Mouse (Mus musculus): ENCODE results near the gene Pdcd7.
"Not testable (repeated sequence)": the region's sequence is repeated elsewhere in the genome, so short reads cannot be mapped to it uniquely, and the experiment has no call there.

Gene Pdcd7

GRCm38 (mm10) chr9:65345854-65346475 is at the start of gene Pdcd7:
Gene Pdcd7, plus strand, starts transcription at chr9:65346104.
- in situ Hi-C loops (cut with MboI, MseI): no loop called here

DNA sequence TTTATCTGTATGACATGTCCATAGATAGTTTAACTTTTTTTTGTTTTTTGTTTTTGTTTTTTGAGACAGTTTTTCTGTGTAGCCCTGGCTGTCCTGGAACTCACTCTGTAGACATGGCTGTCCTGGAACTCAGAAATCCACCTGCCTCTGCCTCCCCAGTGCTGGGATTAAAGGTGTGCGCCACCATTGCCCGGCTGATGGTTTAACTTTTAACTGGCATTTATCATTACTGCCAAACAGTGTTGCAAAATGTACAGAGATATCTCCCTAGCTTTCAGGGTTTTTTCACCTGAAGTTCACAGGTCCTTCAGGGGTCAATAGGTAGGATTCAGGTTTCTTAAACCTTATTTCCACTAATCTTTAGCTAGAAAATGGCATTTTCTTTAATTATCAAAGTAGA is 48.8 kb upstream of the Pdcd7 start:
- in situ Hi-C loops (cut with MboI, MseI): no loop called here

- in situ Hi-C loops (cut with MboI, MseI): no loop called here
Measured at GRCm38 (mm10) chr9:65298761-65299160, 47.1 kb upstream of the Pdcd7 start.

- in situ Hi-C loops (cut with MboI, MseI): no loop called here
Measured at GRCm38 (mm10) chr9:65299650-65300049, 46.3 kb upstream of the Pdcd7 start.

- in situ Hi-C loops (cut with MboI, MseI): no loop called here
Measured at GRCm38 (mm10) chr9:65302327-65302983, 43.4 kb upstream of the Pdcd7 start.

DNA sequence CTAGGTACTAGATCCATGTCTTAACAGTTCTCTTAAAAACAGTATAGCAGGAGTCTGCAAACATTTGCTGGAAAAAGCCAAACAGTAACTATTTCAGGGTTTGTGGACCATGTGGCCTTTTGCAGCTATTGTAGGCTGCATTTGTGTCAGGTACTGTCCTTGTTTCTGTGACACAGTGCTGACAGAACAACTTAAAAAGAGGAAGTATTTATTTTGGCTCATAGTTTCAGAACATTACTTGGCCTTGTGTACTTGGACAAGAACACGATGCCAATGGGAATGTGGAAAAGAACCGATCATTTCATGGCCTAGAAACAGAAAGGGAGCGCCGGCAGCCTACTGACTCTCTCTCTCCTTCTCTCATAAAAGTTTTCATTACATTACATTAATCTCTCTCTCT is 42.3 kb upstream of the Pdcd7 start:
- in situ Hi-C loops (cut with MboI, MseI): no loop called here

DNA sequence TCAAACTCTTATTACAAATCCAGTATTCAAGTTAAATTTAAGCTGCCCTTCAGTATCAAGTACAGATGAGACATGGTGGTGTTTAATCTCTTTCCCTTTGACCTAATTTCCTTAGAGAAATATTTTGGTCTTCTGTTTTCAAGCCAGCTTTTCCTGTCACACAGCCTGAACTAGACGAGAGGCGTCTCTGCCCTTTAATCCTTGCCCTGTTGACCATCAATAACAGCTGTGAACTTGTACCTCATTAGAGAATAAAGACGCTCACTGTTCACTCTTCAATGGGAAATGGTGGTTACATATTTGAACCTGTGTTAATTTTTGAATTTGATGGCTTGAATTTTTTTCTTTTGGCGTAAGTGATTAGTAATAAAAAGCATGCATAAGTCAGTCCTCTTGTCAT is 41.6 kb upstream of the Pdcd7 start:
- in situ Hi-C loops (cut with MboI, MseI): no loop called here

DNA sequence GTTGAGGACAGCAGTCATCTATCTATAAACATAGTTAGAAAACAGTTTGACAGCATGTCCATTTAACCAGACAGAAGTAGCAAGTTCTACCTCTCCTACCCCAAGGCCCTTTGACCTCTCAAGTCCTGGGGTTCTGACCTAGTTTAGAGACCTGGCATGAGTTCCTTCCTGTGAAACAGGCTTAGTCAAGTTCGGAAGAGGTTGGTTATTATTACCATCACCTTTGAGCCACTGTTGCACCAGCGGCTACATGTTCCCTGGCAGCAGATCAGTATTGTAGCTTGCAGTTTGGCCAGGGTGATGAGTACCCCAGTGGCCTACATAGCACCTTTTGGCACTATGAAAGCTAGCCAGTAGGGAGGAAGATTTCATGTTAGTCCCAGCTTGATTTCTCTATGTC is 39.2 kb upstream of the Pdcd7 start:
- in situ Hi-C loops (cut with MboI, MseI): no loop called here

GRCm38 (mm10) chr9:65308011-65308410 is 37.9 kb upstream of the Pdcd7 start:
- in situ Hi-C loops (cut with MboI, MseI): no loop called here

DNA sequence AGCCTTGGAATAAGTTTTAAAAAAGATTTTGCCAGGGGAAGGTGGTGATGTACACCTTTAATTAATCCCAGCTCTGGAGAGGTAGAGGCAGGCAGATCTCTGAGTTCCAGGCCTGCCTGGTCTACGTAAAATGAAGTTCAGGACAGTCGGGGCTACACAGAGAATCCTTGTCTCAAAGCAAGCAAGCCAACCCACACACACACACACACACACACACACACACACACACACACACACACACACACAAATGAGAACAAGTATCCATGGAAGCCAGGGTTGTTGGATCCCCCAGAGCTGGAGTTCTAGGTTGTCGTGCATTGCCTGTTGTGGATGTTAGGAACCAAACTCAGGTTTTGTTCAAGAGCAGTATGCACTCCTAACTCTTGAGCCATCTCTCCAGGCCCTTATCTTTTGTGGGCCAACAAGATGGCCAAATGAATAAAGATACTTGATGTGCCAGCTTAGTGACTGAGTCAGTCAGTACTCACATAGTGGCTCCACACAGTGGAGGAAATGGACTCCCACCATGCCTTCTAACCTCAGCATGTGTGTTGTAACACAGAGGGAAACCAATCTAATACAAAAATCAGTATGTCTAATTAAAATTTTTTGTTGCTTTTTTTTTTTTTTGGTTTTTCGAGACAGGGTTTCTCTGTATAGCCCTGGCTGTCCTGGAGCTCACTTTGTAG is 33.1 kb upstream of the Pdcd7 start:
- in situ Hi-C loops (cut with MboI, MseI): no loop called here

DNA sequence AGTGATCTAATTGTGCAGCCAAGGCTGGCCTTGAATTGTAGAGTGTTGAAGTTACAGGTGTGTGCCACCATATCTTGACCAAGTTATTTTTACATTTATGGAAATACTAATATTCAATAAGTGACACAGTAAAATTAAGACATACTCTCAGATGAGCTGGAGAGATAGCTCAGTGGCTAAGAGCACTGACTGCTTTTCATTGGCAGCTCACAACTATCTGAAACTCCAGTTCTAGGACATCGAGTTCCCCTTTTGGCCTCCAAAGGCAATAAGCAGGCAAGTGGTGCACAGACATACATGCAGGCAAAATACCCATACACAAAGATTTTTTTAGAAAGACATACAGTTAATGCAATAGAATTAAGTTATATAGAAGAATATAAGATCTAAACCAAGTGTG is 32.1 kb upstream of the Pdcd7 start:
- in situ Hi-C loops (cut with MboI, MseI): no loop called here

GRCm38 (mm10) chr9:65322255-65322900 is 23.5 kb upstream of the Pdcd7 start:
- in situ Hi-C loops (cut with MboI, MseI): no loop called here

- in situ Hi-C loops (cut with MboI, MseI): no loop called here
Measured at GRCm38 (mm10) chr9:65325971-65326370, 19.9 kb upstream of the Pdcd7 start.

- in situ Hi-C loops (cut with MboI, MseI): no loop called here
Measured at GRCm38 (mm10) chr9:65327371-65327770, 18.5 kb upstream of the Pdcd7 start.

DNA sequence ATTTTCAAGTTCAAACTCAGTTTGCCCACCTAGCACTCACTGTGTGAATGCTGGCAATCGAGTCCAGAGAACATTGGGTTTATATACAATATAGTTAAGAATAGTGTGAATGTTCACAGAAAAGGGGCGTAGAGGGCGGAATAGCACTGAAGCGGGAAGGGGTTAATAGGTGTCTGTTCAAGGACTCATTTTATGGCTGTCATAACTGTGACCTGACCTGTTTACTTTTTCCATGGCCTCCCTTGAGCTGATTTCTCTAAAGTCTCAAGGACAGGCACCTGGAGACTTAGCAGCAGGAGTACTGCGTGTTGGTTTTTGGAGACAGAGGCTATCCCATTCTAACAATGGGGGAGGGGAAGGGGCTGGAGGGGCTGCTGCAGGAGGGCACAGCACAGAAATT is 11.9 kb upstream of the Pdcd7 start:
- in situ Hi-C loops (cut with MboI, MseI): no loop called here

DNA sequence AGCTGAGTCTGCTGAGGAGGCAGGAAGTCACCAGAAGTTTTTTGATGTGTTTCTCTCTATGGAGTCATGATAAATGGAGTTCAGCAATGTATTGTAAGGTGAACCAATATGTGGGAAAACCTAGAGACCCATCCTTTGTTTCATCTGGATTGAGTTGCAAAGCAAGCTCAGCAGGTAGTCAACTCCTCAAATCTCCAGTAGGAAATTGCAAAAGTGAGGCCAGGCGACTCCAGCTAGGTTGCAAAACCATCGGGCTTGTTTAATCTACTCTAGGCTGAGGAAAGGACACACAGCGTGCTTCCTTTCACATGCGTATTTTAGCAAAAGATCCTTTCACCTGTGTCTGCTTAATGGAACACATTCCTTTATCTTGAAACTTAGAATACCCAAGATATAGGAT is 6.8 kb upstream of the Pdcd7 start:
- in situ Hi-C loops (cut with MboI, MseI): no loop called here

GRCm38 (mm10) chr9:65340414-65340813 is 5.5 kb upstream of the Pdcd7 start:
- in situ Hi-C loops (cut with MboI, MseI): no loop called here

DNA sequence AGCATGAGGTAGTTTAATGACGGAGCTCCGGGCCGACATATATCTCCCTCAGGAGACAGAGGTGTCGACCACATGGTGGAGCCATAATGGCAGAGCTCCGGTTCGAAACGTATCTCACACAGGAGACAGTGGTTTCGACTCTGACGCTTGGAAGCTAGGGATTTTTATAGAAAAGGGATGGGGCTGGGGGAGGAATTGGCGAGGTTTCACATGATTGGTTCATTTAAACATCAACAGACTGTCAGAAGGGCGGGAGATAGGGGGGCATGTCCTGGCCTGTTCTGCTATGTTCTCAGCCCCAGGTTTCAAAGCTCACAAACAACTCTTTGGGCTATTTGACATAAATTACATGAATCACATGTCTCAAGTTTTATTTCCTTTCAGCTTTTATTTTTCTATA is 465 bp upstream of the Pdcd7 start:
- in situ Hi-C loops (cut with MboI, MseI): not testable (repeated sequence)

- in situ Hi-C loops (cut with MboI, MseI): no loop called here
Measured at GRCm38 (mm10) chr9:65346476-65347111, 690 bp downstream of the Pdcd7 start.

- in situ Hi-C loops (cut with MboI, MseI): no loop called here
Measured at GRCm38 (mm10) chr9:65347112-65347850, 1.4 kb downstream of the Pdcd7 start.

GRCm38 (mm10) chr9:65353251-65353650 is 7.3 kb downstream of the Pdcd7 start:
- in situ Hi-C loops (cut with MboI, MseI): no loop called here
